Comparison of ENCODE assay signal across 10 mouse cellular contexts in genomic region chr6:30546571-30547273, GRCm38 (mm10). TPM values are rescaled to one million over a fixed set of nuclear protein-coding genes. Genes with fewer than 3 reads are reported as not detected.
DNase-seq lines count a peak whose midpoint lies in the region; ATAC-seq and TF ChIP-seq lines count a peak whose summit lies in the region.
"Had no signal": no experiment of that assay in that cellular context is flagged by ENCODE, and none has a peak within 500 bp of the region (broad histone marks: within the 10 kb centered on the region; RNA-seq: fewer than 3 reads in every experiment).

No protein-coding gene starts in this region.

- H3K9ac ChIP-seq in forebrain, postnatal 0 days = peak overlapping the region; percentile 36
- peak overlapping the region; percentile 43; the same call in 1 of the 2 replicates for H3K9ac ChIP-seq in limb, embryonic 13.5 days
- H3K9ac ChIP-seq in midbrain, embryonic 16.5 days (ENCODE audit: low read depth, low read length) = peak overlapping the region; percentile 18; the same call in 1 of the 2 replicates

- H3K4me1 ChIP-seq in forebrain, postnatal 0 days (ENCODE audit: insufficient read depth) = peaks cover 28% of the 10 kb centered on the region
- H3K4me1 ChIP-seq in limb, embryonic 13.5 days = peaks cover 90% of the 10 kb centered on the region
- peaks cover 28% of the 10 kb centered on the region for H3K4me1 ChIP-seq in midbrain, embryonic 16.5 days (ENCODE audit: control insufficient read depth, insufficient read depth, low read length)

- peak overlapping the region; percentile 53 for H3K4me2 ChIP-seq in forebrain, postnatal 0 days (ENCODE audit: low read depth)
- H3K4me2 ChIP-seq in limb, embryonic 13.5 days (replicated peaks) = peak overlapping the region; percentile 58
- peak overlapping the region; percentile 48 for H3K4me2 ChIP-seq in midbrain, embryonic 16.5 days (ENCODE audit: low read length)

- peak; percentile 75 for ATAC-seq in forebrain, postnatal 0 days
- ATAC-seq in limb, embryonic 13.5 days (ENCODE audit: low FRiP score, low read depth) = no peak
- peak; percentile 65; the same call in 1 of the 2 replicates for ATAC-seq in midbrain, embryonic 16.5 days

- WGBS in forebrain, postnatal 0 days = 8% methylated on average over 17 of the region's 17 CpGs
- WGBS in limb, embryonic 13.5 days = 10% methylated on average over 17 of the region's 17 CpGs
- 7% methylated on average over 17 of the region's 17 CpGs for WGBS in midbrain, embryonic 16.5 days

- no peaks in the 10 kb centered on the region for H3K9me3 ChIP-seq in forebrain, postnatal 0 days (ENCODE audit: low read length)
- no peaks in the 10 kb centered on the region for H3K9me3 ChIP-seq in limb, embryonic 13.5 days
- H3K9me3 ChIP-seq in midbrain, embryonic 16.5 days (replicated peaks; ENCODE audit: control insufficient read depth, low read length, poor library complexity, severe bottlenecking) = no peaks in the 10 kb centered on the region

- no peaks in the 10 kb centered on the region for H3K27me3 ChIP-seq in forebrain, postnatal 0 days (ENCODE audit: insufficient read depth, low read length)
- no peaks in the 10 kb centered on the region for H3K27me3 ChIP-seq in limb, embryonic 13.5 days
- H3K27me3 ChIP-seq in midbrain, embryonic 16.5 days (ENCODE audit: control insufficient read depth, insufficient read depth, low read depth, low read length) = no peaks in the 10 kb centered on the region
- H3K27me3 ChIP-seq: CH12.LX had no signal

- no peaks in the 10 kb centered on the region for H3K36me3 ChIP-seq in forebrain, postnatal 0 days (ENCODE audit: insufficient read depth)
- H3K36me3 ChIP-seq in limb, embryonic 13.5 days = no peaks in the 10 kb centered on the region
- no peaks in the 10 kb centered on the region for H3K36me3 ChIP-seq in midbrain, embryonic 16.5 days (ENCODE audit: control insufficient read depth, insufficient read depth, low read length)

- peak overlapping the region; percentile 49 for H3K4me3 ChIP-seq in gastrocnemius, adult 2 months
- peak overlapping the region; percentile 22 for H3K4me3 ChIP-seq in forebrain, postnatal 0 days (ENCODE audit: low read depth, low read length)
- H3K4me3 ChIP-seq in limb, embryonic 13.5 days = peak overlapping the region; percentile 27
- H3K4me3 ChIP-seq in midbrain, embryonic 16.5 days (ENCODE audit: low read depth, low read length) = peak overlapping the region; percentile 6

- no peak for DNase-seq in gastrocnemius, adult 2 months
- DNase-seq in gastrocnemius, postnatal 25 days = no peak
- peak; percentile 38 to 43 for DNase-seq in B cell, adult 2 months
- peak; percentile 33 for DNase-seq in cerebellum, adult 11-12 months
- peak; percentile 80 for DNase-seq in forebrain, postnatal 0 days
- DNase-seq in frontal cortex, adult 2 months (ENCODE audit: extremely low spot score in 1 of 2, low spot score in 1 of 2) = no peak

- TF ChIP-seq CTCF in gastrocnemius, adult 2 months (IDR thresholded peaks at IDR 0.05) = no peak
- TF ChIP-seq CTCF in forebrain, postnatal 0 days (IDR thresholded peaks at IDR 0.05; ENCODE audit: low read depth) = no peak

- H3K27ac ChIP-seq in gastrocnemius, adult 2 months = no peak overlapping the region
- H3K27ac ChIP-seq in forebrain, postnatal 0 days (ENCODE audit: low read depth, low read length) = peak overlapping the region; percentile 88
- H3K27ac ChIP-seq in limb, embryonic 13.5 days = peak overlapping the region; percentile 96
- peak overlapping the region; percentile 83 for H3K27ac ChIP-seq in midbrain, embryonic 16.5 days (ENCODE audit: low read length)

- intact Hi-C loops in gastrocnemius, adult 2 months (cut with DNase I) = no loop called here

RNA-seq across cellular contexts. Expression of gene Cpa2, which starts 5.3 kb away (rescaled TPM):
- total RNA-seq in gastrocnemius, adult 2 months (2021) = not detected
- not detected for total RNA-seq in gastrocnemius, postnatal 25 days (2021)
- total RNA-seq in forebrain, postnatal 0 days (2014; rRNA removed) = 6.8 and 10.0 TPM in 2 replicates
- polyA plus RNA-seq in forebrain, postnatal 0 days (2015; fragmentation: Nextera tagmentation; extraction: Ambion mirVana) = 16.6 and 17.1 TPM in 2 replicates
- polyA plus RNA-seq in limb, embryonic 13.5 days (2015; fragmentation: Nextera tagmentation; extraction: Ambion mirVana) = 10.4 and 11.1 TPM in 2 replicates
- 9.0 and 10.2 TPM in 2 replicates for polyA plus RNA-seq in midbrain, embryonic 16.5 days (2015; fragmentation: Nextera tagmentation; extraction: Ambion mirVana)
- polyA plus RNA-seq in frontal cortex, adult 2 months (2012; rRNA removed) = 2.7 and 4.3 TPM in 2 replicates
- total RNA-seq: CH12.LX had no signal

RNA-seq across cellular contexts. Expression of gene Cpa4, which starts 21.4 kb away (rescaled TPM):
- total RNA-seq in gastrocnemius, adult 2 months (2021) = not detected
- not detected for total RNA-seq in gastrocnemius, postnatal 25 days (2021)
- total RNA-seq in forebrain, postnatal 0 days (2014; rRNA removed) = 0.23 and 0.38 TPM in 2 replicates
- polyA plus RNA-seq in forebrain, postnatal 0 days (2015; fragmentation: Nextera tagmentation; extraction: Ambion mirVana) = 0.58 and 0.88 TPM in 2 replicates
- polyA plus RNA-seq in limb, embryonic 13.5 days (2015; fragmentation: Nextera tagmentation; extraction: Ambion mirVana) = 2.3 and 2.7 TPM in 2 replicates
- 1.0 and 1.4 TPM in 2 replicates for polyA plus RNA-seq in midbrain, embryonic 16.5 days (2015; fragmentation: Nextera tagmentation; extraction: Ambion mirVana)
- 0.19 and 0.24 TPM in 2 replicates for polyA plus RNA-seq in frontal cortex, adult 2 months (2012; rRNA removed)
- total RNA-seq: CH12.LX; layer of hippocampus, postnatal 14 days had no signal

RNA-seq across cellular contexts. Expression of gene Ssmem1, which starts 37.1 kb away (rescaled TPM):
- total RNA-seq in gastrocnemius, adult 2 months (2021) = under 1 TPM; 0.18 to 0.20 TPM
- under 1 TPM in 1 of 2 experiments, not detected in 1; 0.54 TPM for total RNA-seq in gastrocnemius, postnatal 25 days (2021)
- total RNA-seq in forebrain, postnatal 0 days (2014; rRNA removed) = 0.95 and 1.4 TPM in 2 replicates
- 0.29 TPM in 1 of 2 replicates, not detected in the other for polyA plus RNA-seq in forebrain, postnatal 0 days (2015; fragmentation: Nextera tagmentation; extraction: Ambion mirVana)
- polyA plus RNA-seq in limb, embryonic 13.5 days (2015; fragmentation: Nextera tagmentation; extraction: Ambion mirVana) = 0.22 and 0.34 TPM in 2 replicates
- polyA plus RNA-seq in midbrain, embryonic 16.5 days (2015; fragmentation: Nextera tagmentation; extraction: Ambion mirVana) = 0.14 TPM in 1 of 2 replicates, not detected in the other
- 0.08 TPM in 1 of 2 replicates, not detected in the other for polyA plus RNA-seq in frontal cortex, adult 2 months (2012; rRNA removed)

RNA-seq across cellular contexts. Expression of gene Tmem209, which starts 37.1 kb away (rescaled TPM):
- total RNA-seq in gastrocnemius, adult 2 months (2021) = 10 to 100 TPM in 1 of 2 experiments, 1 to 10 TPM in 1; 7.1 to 11.4 TPM
- total RNA-seq in gastrocnemius, postnatal 25 days (2021) = 1 to 10 TPM; 7.4 to 9.1 TPM
- 44.4 and 49.8 TPM in 2 replicates for total RNA-seq in forebrain, postnatal 0 days (2014; rRNA removed)
- polyA plus RNA-seq in forebrain, postnatal 0 days (2015; fragmentation: Nextera tagmentation; extraction: Ambion mirVana) = 19.7 and 24.2 TPM in 2 replicates
- polyA plus RNA-seq in limb, embryonic 13.5 days (2015; fragmentation: Nextera tagmentation; extraction: Ambion mirVana) = 34.7 and 34.9 TPM in 2 replicates
- 30.3 TPM in 2 replicates for polyA plus RNA-seq in midbrain, embryonic 16.5 days (2015; fragmentation: Nextera tagmentation; extraction: Ambion mirVana)
- 25.1 and 28.2 TPM in 2 replicates for polyA plus RNA-seq in frontal cortex, adult 2 months (2012; rRNA removed)

Comparison
In these comparisons a context has a peak if more than half of its experiments do, and no peak if none do; other contexts are left out.
1. DNase-seq: peak in B cell, adult 2 months (2 of 2), cerebellum, adult 11-12 months (single experiment) and forebrain, postnatal 0 days (single experiment); none in gastrocnemius, adult 2 months (single experiment), gastrocnemius, postnatal 25 days (single experiment) and frontal cortex, adult 2 months (0 of 2).
2. Peak in every context shown above with its lines, with median percentiles within 50 percentile points of each other: H3K4me3 ChIP-seq, H3K4me2 ChIP-seq and H3K9ac ChIP-seq.